Mouse (Mus musculus) MEL (cell line): ENCODE data around the gene Srp9.

ENCODE experiments used
- CTCF ChIP-seq, 3 experiments: IDR thresholded peaks in 2 of 3; conservative IDR thresholded peaks in 1 of 3; 2 replicates each; pipeline ENCODE4 v1.5.1; 2011 to 2012; ENCODE audit warnings: low read length in 3 of 3, low read depth in 2 of 3, mild to moderate bottlenecking in 2 of 3, improper control_type of control experiment in 1 of 3, inconsistent platforms in 1 of 3, mixed read lengths in 1 of 3, moderate library complexity in 1 of 3; ENCODE audit not compliant: control insufficient read depth in 1 of 3, insufficient read depth in 1 of 3, poor library complexity in 1 of 3, severe bottlenecking in 1 of 3
- NRF1 ChIP-seq: IDR thresholded peaks from 2 replicates; pipeline ENCODE4 v1.6.1; 2014; ENCODE audit warnings: low read depth, mild to moderate bottlenecking, inconsistent platforms, low read length, improper control_type of control experiment, moderate library complexity; ENCODE audit not compliant: poor library complexity, insufficient read depth, severe bottlenecking
- POLR2A ChIP-seq, 2 experiments: IDR thresholded peaks; 2 replicates each; pipeline ENCODE4 v1.6.1; 2011 to 2012; ENCODE audit warnings: low read length in 2 of 2, mild to moderate bottlenecking in 2 of 2, control low read depth in 1 of 2, improper control_type of control experiment in 1 of 2, low read depth in 1 of 2, moderate library complexity in 1 of 2; ENCODE audit not compliant: control insufficient read depth in 1 of 2, insufficient read depth in 1 of 2, poor library complexity in 1 of 2
- SMC3 ChIP-seq: IDR thresholded peaks from 2 replicates; pipeline ENCODE4 v1.6.1; 2011; ENCODE audit warnings: low read depth, low read length, improper control_type of control experiment

GRCm38 (mm10) chr1:182112385-182112784, 12.2 kb upstream of the Srp9 start:
- no peak for TF ChIP-seq NRF1
- no peak for TF ChIP-seq CTCF (IDR thresholded peaks at IDR 0.05 in 2 of 3, conservative IDR thresholded peaks at IDR 0.05 in 1 of 3; ENCODE audit: control insufficient read depth in 1 of 3, insufficient read depth in 1 of 3, low read depth in 2 of 3, low read length in 3 of 3, poor library complexity in 1 of 3, severe bottlenecking in 1 of 3)
- no peak for TF ChIP-seq POLR2A (IDR thresholded peaks at IDR 0.05; ENCODE audit: control insufficient read depth in 1 of 2, insufficient read depth in 1 of 2, low read depth in 1 of 2, low read length in 2 of 2, poor library complexity in 1 of 2)
- TF ChIP-seq SMC3: no peak
